Mouse (Mus musculus): ENCODE results near the gene Kpna7.

DNA sequence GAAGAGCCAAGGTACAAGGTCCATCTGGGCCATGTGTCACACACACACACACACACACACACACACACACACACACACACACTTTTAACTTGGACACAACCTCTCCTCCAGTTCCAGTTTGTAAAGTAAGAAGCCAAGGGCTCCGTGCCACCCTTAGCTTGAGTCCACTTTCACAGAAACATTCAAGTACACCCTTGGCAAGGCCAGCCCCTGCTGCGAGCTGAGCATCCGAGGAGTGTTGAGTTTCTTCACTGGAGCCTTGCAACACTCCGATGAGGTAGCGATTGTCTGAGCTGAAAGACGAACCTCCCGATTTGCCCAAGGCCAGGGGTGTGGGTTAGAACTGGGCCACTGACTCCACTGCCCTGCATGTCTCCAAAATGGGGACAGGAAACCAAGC lies 138.9 kb downstream of the Kpna7 start:
- TF ChIP-seq CTCF (IDR thresholded peaks at IDR 0.05) (no peak), EP300 (IDR thresholded peaks at IDR 0.05) (no peak)

All from lung, postnatal 0 days (tissue).